Mouse (Mus musculus): ENCODE measurements at regions not wholly inside any gene's neighbourhood (a gene's known extent, or its start where the extent isn't known, plus 50 kb on each side); places are given as distances from the start of the nearest gene placed in this dataset.

DNA sequence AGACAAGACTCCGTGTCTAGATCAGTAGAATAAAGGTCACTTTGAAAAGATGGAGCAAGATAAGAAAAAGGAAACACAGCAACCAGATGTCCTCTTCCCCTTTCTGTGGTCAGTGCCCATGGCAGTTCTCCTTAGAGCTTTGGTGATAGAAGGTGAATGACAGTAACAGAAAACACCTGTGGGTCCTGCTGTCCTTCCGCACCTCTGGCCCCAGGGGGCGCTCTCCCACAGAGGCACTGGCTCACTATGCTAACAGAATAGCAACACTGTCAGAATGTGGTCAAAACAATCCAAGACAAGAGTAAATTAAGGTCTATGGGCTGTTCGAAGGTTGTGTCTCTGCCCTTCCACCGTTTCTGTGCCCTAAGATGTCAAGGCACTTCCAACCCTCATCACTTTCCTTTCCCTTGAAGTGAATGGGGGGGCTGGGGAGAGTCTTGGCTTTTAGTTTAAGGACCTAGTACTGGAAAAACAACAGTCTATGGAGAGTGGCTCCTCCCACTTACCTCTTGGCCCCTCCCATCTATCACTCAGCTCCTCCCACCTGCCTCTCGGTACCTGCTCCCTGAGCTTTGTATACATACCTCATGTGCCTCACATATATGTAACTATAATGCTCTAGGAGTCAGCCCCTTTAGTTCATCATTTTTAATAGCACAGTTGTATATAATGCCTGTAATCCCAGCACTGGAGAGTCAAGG, 86.2 kb upstream of the Tank start:
- WGBS = 56% methylated on average over 6 of the region's 6 CpGs
- peak; percentile 19; the same call in 1 of the 2 replicates for ATAC-seq (ENCODE audit: insufficient number of reproducible peaks, low FRiP score, low TSS enrichment, low read depth)
- peaks cover 7% of the 10 kb centered on the region; the same call in 1 of the 2 replicates for H3K4me1 ChIP-seq
- H3K36me3 ChIP-seq = no peaks in the 10 kb centered on the region
- H3K4me3 ChIP-seq (replicated peaks) = no peak overlapping the region
- no peaks in the 10 kb centered on the region for H3K9me3 ChIP-seq (replicated peaks)
- H3K27ac ChIP-seq (replicated peaks) = no peak overlapping the region
- H3K27me3 ChIP-seq = no peaks in the 10 kb centered on the region
- H3K4me2 ChIP-seq (replicated peaks) = no peak overlapping the region
- H3K9ac ChIP-seq = no peak overlapping the region

DNA sequence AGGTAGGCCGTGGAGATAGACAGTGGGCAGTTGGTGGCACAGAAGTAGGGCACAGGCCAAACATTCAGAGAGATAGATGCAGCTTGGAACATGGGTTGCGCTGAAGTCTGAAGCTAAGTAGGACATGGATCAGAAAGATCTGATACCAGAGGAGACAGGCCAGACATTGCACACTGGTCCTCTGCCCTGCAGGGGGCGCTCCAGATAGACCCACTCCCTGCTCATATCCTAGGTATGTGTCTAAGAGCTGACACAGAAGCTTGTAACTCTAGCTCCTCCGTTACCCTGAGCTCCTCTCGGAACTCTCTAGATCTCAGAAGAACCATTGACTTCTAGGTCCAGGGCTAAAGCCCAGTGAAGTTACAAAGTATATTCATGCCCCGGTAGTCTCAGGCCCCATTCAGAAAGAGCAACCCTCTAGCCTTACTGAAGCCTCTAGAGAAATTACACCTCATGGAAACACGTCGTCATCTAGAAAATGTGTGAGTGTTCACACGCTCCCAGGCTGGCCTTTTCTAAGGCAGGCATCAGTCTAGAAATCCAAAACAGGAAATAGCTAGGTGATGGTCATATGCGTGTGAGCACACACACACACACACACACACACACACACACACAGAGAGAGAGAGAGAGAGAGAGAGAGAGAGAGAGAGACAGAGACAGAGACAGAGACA, 87.8 kb upstream of the Tank start:
- Histone ChIP-seq H3K4me3 (replicated peaks) (no peak overlapping the region), H3K36me3 (no peaks in the 10 kb centered on the region), H3K9ac (no peak overlapping the region), H3K9me3 (replicated peaks) (no peaks in the 10 kb centered on the region), H3K27ac (replicated peaks) (no peak overlapping the region), H3K4me2 (replicated peaks) (no peak overlapping the region), H3K27me3 (no peaks in the 10 kb centered on the region), H3K4me1 (peaks cover 7% of the 10 kb centered on the region; the same call in 1 of the 2 replicates)
- ATAC-seq (ENCODE audit: insufficient number of reproducible peaks, low FRiP score, low TSS enrichment, low read depth) = no peak
- WGBS = 83% methylated on average over 10 of the region's 10 CpGs

DNA sequence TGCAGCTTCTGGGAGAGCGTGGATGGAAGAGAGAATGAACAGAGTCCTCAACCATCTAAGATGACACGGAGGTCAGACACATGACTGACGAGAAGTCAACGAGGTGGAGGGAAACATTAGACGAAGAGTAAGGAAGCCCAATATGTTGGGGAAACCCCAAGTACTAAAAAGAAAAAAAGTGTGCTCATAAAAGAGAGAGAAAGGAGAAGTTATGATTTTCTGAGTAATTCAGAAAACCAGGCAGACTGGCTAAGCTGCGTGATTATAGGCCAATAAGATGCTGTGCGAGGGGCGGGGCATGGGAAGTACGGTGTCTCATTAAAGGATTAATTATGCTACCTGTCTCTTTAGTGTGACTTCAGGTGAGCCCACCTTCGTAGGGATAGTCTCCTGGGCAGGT, 88.6 kb upstream of the Tank start:
- 71% methylated on average over 10 of the region's 10 CpGs for WGBS
- no peak for ATAC-seq (ENCODE audit: insufficient number of reproducible peaks, low FRiP score, low TSS enrichment, low read depth)

DNA sequence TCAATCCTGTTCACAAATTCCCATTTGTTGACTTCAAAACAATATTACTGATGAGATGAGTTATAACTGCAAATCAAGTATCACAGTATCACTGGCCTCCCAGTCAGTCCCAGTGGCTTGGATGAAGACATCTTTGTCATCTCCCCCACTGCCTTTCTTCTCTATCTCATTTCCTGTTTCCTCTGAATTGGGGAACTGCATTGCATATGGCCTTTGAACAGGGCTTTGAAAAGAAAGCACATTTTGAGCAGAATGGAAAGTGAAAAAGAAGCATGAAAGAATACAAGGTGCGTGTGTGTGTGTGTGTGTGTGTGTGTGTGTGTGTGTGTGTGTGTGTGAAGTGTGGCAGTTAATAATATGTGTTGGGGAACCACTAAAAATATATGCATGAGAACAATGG, 94.6 kb upstream of the Tank start:
- Histone ChIP-seq H3K27ac (replicated peaks) (no peak overlapping the region), H3K27me3 (no peaks in the 10 kb centered on the region), H3K4me3 (replicated peaks) (no peak overlapping the region), H3K4me1 (no peaks in the 10 kb centered on the region), H3K9me3 (replicated peaks) (no peaks in the 10 kb centered on the region), H3K4me2 (replicated peaks) (no peak overlapping the region), H3K9ac (no peak overlapping the region), H3K36me3 (no peaks in the 10 kb centered on the region)
- ATAC-seq (ENCODE audit: insufficient number of reproducible peaks, low FRiP score, low TSS enrichment, low read depth) = no peak
- 78% methylated on average over 1 of the region's 1 CpGs for WGBS

More for the DNA sequence above, 88.6 kb upstream of the Tank start:
- no peaks in the 10 kb centered on the region for H3K27me3 ChIP-seq
- peaks cover 7% of the 10 kb centered on the region; the same call in 1 of the 2 replicates for H3K4me1 ChIP-seq
- H3K4me2 ChIP-seq (replicated peaks) = no peak overlapping the region
- H3K27ac ChIP-seq (replicated peaks) = no peak overlapping the region
- H3K4me3 ChIP-seq (replicated peaks) = no peak overlapping the region
- no peaks in the 10 kb centered on the region for H3K9me3 ChIP-seq (replicated peaks)
- H3K9ac ChIP-seq = no peak overlapping the region
- no peaks in the 10 kb centered on the region for H3K36me3 ChIP-seq

DNA sequence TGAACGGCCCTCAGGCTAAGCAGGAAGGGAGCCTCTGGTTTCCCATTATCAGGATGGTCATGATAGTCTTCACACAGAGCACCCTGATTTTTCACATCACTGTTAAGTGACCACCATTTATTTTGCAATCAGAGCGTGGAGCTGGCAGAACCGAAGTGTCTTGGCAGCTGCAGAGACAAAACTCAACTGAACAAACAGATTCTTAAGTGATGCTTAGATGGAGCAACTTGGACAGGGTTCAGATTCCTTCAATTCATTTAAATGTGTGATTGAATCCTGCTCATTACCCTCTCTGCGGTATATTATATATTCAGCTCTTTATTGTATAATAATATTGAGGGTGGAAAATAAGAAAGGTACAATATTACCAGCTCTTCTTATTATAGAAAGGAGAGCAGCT, 101.7 kb upstream of the Tank start:
- H3K4me2 ChIP-seq (replicated peaks) = no peak overlapping the region
- 78% methylated on average over 4 of the region's 4 CpGs for WGBS
- no peak overlapping the region for H3K9ac ChIP-seq
- H3K9me3 ChIP-seq (replicated peaks) = no peaks in the 10 kb centered on the region
- ATAC-seq (ENCODE audit: insufficient number of reproducible peaks, low FRiP score, low TSS enrichment, low read depth) = no peak
- H3K27ac ChIP-seq (replicated peaks) = no peak overlapping the region
- H3K27me3 ChIP-seq = no peaks in the 10 kb centered on the region
- H3K36me3 ChIP-seq = no peaks in the 10 kb centered on the region
- no peak overlapping the region for H3K4me3 ChIP-seq (replicated peaks)
- H3K4me1 ChIP-seq = no peaks in the 10 kb centered on the region

DNA sequence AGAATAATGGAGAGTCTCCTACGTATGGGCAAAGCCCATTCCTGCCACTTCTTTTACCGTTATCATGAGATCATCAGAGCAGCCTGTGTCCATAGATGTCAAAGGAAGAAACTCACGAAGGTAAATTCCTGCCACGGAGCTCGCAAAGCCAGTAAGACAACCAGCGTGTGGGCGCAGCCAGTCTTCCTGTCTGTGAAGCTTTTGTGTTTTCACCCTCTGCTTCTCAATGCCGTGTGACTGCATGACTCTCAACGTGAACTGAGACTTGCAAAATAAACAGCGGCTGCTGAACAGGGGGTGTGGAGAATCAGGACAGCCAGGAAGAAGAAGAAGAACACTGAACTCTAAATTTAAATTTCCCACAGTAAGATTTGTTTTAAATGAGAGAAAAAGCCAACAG, 103.8 kb upstream of the Tank start:
- H3K4me2 ChIP-seq (replicated peaks) = no peak overlapping the region
- no peaks in the 10 kb centered on the region for H3K4me1 ChIP-seq
- H3K9me3 ChIP-seq (replicated peaks) = no peaks in the 10 kb centered on the region
- no peak overlapping the region for H3K4me3 ChIP-seq (replicated peaks)
- no peak overlapping the region for H3K27ac ChIP-seq (replicated peaks)
- ATAC-seq (ENCODE audit: insufficient number of reproducible peaks, low FRiP score, low TSS enrichment, low read depth) = no peak
- no peaks in the 10 kb centered on the region for H3K36me3 ChIP-seq
- 64% methylated on average over 10 of the region's 10 CpGs for WGBS
- H3K9ac ChIP-seq = no peak overlapping the region
- no peaks in the 10 kb centered on the region for H3K27me3 ChIP-seq

DNA sequence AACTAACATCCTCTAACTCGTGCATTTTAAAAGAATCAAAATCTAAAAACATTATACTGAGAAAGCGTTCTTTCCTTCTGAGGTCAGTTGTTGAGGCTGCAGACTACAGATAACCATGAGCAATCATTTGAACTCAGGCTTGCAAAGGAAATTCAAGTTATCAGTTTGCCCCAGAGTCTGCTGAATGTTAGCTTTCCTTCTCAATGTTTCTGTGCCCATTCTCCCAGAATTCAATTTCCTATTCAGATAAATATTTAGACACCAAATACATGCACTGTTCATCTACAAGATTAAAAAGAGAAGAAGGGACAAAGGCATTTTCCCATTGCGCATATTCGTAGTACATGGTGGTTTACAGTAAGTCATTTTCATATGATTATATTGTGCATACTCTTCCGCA, 107.9 kb upstream of the Tank start:
- no peaks in the 10 kb centered on the region for H3K4me1 ChIP-seq
- H3K27ac ChIP-seq (replicated peaks) = no peak overlapping the region
- no peaks in the 10 kb centered on the region for H3K36me3 ChIP-seq
- H3K9me3 ChIP-seq (replicated peaks) = no peaks in the 10 kb centered on the region
- 90% methylated on average over 5 of the region's 5 CpGs for WGBS
- H3K27me3 ChIP-seq = no peaks in the 10 kb centered on the region
- no peak overlapping the region for H3K4me3 ChIP-seq (replicated peaks)
- no peak overlapping the region for H3K9ac ChIP-seq
- ATAC-seq (ENCODE audit: insufficient number of reproducible peaks, low FRiP score, low TSS enrichment, low read depth) = no peak
- no peak overlapping the region for H3K4me2 ChIP-seq (replicated peaks)

DNA sequence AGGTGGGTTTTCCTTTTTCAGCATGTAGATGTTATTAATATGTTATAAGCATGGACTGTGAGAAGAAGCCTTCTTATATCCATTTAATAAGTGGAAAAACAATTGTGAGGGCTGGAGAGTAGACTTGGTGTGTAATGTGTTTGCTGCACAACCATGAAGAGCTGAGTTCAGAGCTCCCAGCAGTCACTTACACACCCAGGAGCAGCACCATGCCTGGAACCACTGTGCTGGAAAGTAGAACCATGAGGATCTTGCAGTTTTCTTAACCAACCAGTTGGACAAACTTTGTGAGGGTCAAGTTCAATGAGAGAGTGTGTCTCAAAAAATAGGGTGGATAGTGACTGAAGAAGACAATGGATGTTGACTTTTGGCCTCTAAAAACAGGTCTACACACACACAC, 108.3 kb upstream of the Tank start:
- no peaks in the 10 kb centered on the region for H3K4me1 ChIP-seq
- H3K9me3 ChIP-seq (replicated peaks) = no peaks in the 10 kb centered on the region
- H3K36me3 ChIP-seq = no peaks in the 10 kb centered on the region
- no peak for ATAC-seq (ENCODE audit: insufficient number of reproducible peaks, low FRiP score, low TSS enrichment, low read depth)
- no peak overlapping the region for H3K4me2 ChIP-seq (replicated peaks)
- H3K9ac ChIP-seq = no peak overlapping the region
- H3K27ac ChIP-seq (replicated peaks) = no peak overlapping the region
- no peaks in the 10 kb centered on the region for H3K27me3 ChIP-seq
- no peak overlapping the region for H3K4me3 ChIP-seq (replicated peaks)

DNA sequence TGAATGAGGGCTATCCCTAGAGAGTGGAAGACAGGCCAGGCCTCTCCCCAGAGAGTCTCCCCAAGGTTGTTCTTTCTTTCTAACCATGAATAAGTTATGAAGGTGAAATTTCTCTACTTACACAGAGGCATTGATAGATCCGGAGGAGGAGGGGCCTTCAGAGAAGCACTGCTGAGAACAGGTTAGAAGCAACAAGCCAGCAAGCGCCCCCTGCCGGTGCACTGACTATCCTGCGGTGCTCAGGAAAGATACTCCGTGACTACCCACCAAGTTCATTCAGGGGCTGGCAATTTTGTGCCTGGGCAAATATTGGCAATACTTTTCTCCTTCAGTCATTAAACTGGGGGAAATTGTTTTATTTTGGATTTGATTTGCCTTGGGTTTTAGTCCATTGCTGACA, 122.5 kb upstream of the Tank start:
- H3K27ac ChIP-seq (replicated peaks) = no peak overlapping the region

DNA sequence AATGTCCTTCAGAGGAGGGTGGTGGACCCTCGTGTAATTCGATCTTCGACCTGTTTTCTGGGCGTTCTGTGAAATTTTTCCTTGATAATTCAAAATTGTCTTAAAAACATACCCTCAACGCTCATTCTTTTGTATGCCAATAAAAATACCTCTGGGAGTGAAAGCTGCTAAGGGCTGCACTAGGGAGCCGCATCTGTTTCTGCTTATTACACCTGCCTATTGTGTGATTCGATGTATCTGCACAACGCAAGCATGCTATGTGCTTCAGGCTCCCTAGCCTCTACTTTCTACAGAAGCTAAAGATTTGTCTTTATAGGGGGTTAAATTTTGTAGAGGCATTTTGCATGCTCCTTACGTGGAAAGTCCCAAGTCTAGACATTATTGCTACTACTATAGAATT, 123.7 kb upstream of the Tank start:
- no peak for ATAC-seq (ENCODE audit: insufficient number of reproducible peaks, low FRiP score, low TSS enrichment, low read depth)
- no peaks in the 10 kb centered on the region for H3K27me3 ChIP-seq

More for the DNA sequence above, 122.5 kb upstream of the Tank start:
- no peak overlapping the region for H3K4me3 ChIP-seq (replicated peaks)
- WGBS = 27% methylated on average over 5 of the region's 5 CpGs
- H3K27me3 ChIP-seq = no peaks in the 10 kb centered on the region
- peaks cover 9% of the 10 kb centered on the region for H3K4me1 ChIP-seq
- H3K36me3 ChIP-seq = no peaks in the 10 kb centered on the region
- no peak for ATAC-seq (ENCODE audit: insufficient number of reproducible peaks, low FRiP score, low TSS enrichment, low read depth)
- no peak overlapping the region for H3K9ac ChIP-seq
- H3K9me3 ChIP-seq (replicated peaks) = no peaks in the 10 kb centered on the region
- no peak overlapping the region for H3K4me2 ChIP-seq (replicated peaks)

DNA sequence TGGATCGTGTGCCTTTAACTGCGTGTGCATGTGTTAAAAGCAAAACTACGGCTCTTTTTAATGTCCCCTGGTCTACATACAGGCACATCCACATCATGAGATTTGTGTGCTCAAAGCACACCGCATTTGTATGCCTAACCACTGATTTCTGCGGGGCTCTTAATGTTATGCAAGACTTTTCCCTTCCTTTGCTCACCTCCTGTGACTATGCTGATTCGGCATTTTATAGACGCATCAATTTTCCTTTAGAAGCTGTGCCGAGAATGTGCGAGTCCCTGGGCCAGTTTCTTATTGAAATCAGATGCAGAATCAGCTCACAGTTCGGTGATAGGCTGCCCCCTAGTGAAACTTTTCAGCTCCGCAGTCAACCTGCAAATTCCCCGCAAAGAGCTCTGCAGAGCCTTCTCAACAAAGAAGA, 124.1 kb upstream of the Tank start:
- H3K27ac ChIP-seq (replicated peaks) = peak overlapping the region; percentile 24
- H3K4me3 ChIP-seq (replicated peaks) = peak overlapping the region; percentile 41
- 1% methylated on average over 12 of the region's 12 CpGs for WGBS
- H3K4me1 ChIP-seq = peaks cover 9% of the 10 kb centered on the region
- H3K9me3 ChIP-seq (replicated peaks) = no peaks in the 10 kb centered on the region
- ATAC-seq (ENCODE audit: insufficient number of reproducible peaks, low FRiP score, low TSS enrichment, low read depth) = peak; percentile 85
- no peaks in the 10 kb centered on the region for H3K36me3 ChIP-seq
- H3K4me2 ChIP-seq (replicated peaks) = peak overlapping the region; percentile 47
- 0 out of 2 replicates have a peak overlapping the region, but pooled peaks have one; percentile 4 for H3K9ac ChIP-seq
- no peaks in the 10 kb centered on the region for H3K27me3 ChIP-seq

More for the DNA sequence above, 123.7 kb upstream of the Tank start:
- H3K9ac ChIP-seq = no peak overlapping the region
- H3K4me2 ChIP-seq (replicated peaks) = no peak overlapping the region
- H3K4me1 ChIP-seq = peaks cover 9% of the 10 kb centered on the region
- no peaks in the 10 kb centered on the region for H3K36me3 ChIP-seq
- H3K9me3 ChIP-seq (replicated peaks) = no peaks in the 10 kb centered on the region
- no peak overlapping the region for H3K4me3 ChIP-seq (replicated peaks)
- no peak overlapping the region for H3K27ac ChIP-seq (replicated peaks)
- WGBS = 17% methylated on average over 9 of the region's 9 CpGs

Data from embryonic facial prominence, embryonic 15.5 days (tissue).